Mouse (Mus musculus) thymus, postnatal 10 days (tissue): ENCODE measurements around the gene Arl3.

Experiments
- DNase-seq, 2 experiments: peaks; one replicate each; pipeline ENCODE4 v3.0.0; 2021; ENCODE audit warnings: low spot score in 2 of 2

Gene Arl3

DNA sequence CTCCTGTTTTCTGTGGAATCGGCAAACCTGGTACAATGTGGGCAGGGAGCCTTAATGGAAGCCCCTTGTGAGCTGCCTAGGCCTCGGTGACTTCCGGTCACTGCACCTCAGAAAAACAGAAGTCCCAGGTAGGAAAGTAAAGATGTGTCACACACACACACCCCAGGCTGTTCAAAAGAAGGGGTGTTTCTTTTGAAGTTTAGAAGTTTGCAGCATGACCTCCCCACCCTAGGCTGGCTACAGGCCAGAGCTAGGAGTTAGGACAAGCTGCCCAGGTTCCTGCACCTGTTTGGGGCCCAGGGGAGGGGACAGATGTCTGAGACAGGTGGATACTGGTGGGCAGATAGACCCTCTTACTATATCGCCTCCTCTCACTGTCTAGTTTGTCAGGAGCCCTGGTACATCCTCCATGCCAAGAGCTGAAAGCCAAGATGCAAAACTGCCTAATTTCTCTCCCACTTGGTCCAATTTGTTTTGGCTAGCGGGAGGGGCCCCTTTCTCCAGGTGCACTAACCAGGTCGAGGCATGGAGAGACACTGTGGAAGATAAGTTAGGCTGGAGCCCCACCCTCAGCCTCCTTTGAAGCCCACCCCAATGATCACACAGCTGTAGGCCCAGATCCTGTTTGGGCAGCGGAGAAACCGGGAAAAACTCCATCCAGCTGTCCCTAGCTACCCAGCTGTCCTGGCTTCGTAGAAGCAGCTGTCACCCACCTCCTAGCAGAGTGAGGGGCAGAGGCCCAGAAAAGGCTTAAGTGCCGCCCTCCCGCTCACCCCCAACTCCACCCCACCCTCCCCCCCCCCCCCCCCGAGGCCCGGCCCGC lies 55.3 kb downstream of the Arl3 start:
- DNase-seq, result no peak

DNA sequence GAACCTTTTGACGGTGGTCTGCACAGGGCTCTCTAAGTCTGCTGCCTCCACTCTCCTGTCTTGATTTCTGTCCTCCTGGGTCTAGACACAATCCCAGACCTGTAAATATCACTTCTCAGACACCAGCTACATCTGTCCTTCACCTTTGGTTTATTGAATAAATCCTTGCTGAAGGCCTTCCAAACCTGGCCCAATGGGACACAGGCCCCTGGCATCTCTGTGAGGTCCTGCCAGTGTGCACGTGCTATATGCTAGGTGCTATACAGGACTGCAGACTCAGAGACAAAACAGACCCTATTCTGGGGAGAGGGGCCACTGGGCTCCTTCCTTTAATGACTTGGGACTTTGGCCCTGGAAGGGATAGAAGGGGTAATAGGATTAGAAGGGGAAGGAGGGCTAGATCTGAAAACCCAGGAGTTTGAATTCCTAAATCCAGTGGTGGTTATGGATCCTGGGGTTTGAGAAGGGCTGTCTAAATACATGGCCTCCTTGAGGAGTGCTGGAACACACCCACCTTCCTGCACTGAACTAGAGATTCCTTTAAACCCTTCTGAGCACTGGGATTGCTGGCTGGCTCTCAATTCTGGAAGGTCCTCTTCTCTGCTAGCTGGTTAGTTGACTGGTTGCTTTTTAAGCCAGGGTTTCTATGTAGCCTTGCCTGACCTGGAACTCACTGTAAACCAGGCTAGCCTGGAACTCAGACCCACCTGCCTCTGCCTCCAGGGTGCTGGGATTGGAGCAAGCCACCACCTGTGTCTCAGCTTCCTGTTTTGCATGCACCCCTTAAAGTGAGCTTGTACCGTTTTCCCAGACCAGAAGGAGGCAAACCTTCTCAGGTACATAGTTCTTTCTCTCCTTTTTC lies 56.1 kb downstream of the Arl3 start:
- DNase-seq, result peak; percentile 52 to 64

DNA sequence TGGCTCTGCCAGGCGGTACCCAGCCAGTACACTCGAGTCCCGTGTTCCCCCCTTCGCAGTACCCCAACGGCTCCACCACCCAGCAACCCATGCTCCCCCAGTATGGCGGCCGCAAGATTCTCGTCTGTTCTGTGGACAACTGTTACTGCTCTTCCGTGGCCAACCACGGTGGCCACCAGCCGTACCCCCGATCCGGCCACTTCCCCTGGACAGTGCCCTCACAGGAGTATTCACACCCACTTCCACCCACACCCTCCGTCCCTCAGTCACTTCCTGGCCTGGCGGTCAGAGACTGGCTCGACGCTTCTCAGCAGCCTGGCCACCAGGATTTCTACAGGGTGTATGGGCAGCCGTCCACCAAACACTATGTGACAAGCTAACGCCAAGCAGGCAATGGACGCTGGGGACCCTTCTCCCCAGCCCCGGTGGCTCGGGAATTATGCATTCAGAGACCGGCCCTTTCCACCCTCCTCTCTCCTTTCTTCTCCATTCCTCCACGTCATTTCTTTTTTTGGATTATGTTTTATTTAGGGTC lies 57.6 kb downstream of the Arl3 start:
- DNase-seq, result no peak

DNA sequence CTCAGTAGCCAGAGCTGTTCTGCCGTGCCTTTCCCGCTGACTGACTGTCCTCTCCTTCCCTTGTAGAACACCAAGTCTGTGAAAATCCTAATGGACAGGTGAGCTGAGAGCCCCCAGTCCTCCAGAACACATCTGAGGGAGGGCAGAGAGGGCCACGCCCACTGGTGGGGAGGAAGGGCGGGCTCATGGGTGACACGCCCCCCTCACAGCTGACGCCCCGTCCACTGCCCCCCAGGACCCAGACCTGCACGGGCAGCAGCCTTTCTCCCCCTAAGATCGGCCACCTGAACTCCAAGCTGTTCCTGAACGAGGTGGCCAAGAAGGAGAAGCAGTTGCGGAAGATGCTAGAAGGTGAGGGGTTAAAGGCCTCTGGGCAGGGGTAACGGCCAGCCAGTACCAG lies 58.6 kb downstream of the Arl3 start:
- DNase-seq, result no peak

DNA sequence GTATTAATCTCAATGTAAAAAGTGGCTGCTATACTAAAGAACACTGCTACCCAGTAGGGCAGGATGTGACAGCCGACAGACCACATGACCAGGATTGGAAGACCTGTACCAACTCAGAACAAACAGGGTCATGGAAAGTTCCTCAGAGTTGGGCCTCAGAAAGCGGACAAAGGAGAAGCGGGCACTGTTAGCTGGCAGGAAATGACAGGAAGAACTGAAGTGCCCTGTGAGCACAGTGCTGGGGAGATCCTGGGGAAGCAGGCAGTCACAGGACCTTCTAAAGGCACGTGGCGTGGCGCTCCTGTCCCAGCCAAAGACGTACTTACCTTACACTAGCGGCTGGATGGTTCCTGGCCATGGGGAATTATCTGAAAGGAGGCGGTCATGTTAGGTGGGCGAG lies 61.7 kb downstream of the Arl3 start:
- no peak for DNase-seq

DNA sequence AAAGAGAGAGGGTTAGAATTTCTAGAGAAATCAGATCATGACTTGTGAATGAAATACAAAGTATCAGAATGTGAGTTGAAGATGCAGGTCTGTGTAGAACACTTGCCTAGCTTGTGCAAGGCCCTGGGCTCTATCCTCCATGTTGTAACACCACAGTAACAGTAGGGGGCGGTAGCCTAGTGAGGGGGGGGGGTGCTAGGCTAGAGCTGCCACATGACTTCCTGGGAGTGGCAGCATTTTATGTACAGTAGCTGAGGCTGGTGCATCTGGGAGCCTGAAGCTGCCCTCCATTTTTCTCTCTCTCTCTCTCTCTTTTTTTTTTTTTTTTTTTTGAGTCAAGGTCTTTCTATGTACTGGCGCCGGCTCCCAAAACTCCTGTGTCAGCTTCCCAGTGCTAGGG lies 62.2 kb downstream of the Arl3 start:
- DNase-seq, result peak; percentile 50 to 70

DNA sequence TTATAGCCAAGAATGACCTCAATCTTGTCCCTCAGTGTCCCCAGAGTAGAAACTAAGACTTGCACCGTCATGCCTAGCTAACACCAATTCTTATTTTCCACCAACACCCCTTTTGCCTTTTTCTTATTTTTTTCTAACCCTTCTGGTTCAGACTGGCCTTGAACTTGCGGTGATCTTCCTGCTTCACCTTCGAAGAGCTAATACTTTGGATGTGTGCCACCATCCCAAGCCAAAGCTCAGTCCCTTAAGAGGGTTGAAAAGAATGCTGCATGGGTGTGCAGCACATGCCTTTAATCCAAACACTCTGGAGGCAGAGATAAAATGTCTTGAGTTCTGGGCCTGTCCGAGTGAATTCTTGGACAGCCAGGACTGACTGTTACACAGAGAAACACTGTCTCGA lies 62.6 kb downstream of the Arl3 start:
- DNase-seq, result no peak

DNA sequence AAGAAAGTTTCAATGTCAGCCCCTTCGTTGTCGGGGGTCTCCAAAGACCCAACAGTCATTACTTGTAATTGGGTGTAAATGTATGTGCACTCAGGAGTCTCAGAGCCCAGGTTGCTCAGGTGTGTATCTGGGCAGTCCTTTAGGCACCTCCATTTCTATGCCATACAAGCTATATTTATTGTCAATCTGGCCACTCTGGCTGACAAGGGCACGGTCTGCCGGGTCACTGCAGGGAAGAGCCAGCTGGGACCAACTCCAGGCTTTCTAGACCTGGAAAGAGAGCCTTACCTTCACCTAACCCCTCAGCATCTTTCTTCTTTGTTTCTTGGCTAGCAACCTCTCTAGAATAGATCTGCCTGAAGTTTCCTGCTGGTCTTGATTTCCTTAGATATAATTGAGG lies 63.3 kb downstream of the Arl3 start:
- DNase-seq, result no peak

DNA sequence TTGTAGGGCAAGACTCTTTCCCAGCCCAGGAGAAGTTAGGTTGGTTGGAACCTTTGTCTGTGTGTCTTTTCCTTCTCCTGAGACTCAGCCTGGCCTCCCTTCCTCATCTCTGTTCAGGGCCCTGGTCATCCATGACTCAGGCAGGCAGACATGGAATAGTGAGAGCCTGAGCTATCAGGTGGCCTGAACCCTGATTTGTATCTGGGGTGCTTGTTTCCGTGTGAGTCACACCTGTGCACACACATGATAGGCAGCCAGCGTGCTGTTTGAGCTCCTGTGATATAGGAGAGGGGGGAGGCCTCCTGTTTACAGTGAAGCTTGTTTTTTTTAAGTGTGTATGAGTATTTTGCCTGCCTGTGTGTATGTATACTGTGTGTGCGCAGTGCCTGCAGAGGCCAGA lies 63.8 kb downstream of the Arl3 start:
- DNase-seq, result no peak

DNA sequence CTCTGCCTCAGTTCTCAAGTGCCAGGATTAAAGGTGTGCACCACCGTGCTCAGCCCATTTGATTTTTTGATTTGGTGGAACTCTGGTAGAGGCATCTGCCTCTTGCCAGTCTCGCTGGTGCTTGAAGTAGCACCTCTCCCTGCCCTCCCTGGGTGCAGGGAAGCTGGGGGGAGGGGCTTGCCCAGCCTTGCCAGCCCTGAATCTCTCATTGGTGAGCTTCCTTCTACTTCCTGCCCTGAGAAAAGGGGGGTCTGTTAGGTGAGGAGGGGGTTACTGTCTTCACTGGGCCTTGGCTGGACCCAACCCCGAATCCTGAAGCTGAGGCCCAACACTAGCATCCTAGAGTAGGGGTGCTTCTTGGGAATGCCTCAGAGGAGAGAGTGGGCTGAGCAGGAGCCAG lies 64.3 kb downstream of the Arl3 start:
- peak in 1 of 2 experiments; percentile 42 for DNase-seq

DNA sequence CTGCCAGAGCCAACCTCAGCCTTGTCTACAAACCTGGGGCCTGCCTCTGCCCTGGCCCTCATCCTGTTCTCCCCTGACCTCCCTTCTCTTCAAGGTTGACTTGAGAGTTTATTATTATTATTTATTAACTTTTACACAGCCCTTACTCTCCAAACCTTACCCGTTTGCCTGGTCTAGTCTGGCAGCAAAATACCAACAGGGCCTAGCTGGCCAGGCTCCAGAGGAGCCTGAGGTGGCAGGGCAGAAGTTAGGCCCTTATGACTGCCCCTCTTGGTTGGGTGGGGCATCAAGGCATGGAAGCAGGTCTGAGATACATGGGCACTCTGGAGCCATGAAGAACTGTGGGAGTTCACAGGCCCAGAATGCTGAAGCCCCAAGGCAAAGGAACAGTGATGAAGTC lies 65.2 kb downstream of the Arl3 start:
- no peak for DNase-seq

DNA sequence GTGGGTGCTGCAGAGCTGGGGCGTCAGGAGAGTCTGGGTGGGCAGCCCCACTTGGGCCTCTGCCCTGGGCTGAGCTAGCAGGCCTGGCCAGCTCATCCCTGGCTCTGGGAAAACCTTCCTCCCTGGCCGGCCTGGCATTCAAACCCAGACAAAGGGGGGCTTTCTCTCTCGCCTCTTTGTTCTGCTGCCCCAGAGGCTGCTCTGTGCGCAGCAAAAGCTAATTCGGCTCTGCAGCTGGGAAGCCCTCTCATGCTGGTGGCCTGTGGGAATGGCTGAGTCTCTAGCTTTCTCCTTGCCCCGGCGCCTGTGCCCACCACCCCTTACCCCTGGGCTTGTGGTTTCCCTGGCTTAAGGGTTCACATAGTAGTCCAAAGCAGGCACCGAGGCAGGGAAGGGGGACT lies 65.8 kb downstream of the Arl3 start:
- no peak for DNase-seq

DNA sequence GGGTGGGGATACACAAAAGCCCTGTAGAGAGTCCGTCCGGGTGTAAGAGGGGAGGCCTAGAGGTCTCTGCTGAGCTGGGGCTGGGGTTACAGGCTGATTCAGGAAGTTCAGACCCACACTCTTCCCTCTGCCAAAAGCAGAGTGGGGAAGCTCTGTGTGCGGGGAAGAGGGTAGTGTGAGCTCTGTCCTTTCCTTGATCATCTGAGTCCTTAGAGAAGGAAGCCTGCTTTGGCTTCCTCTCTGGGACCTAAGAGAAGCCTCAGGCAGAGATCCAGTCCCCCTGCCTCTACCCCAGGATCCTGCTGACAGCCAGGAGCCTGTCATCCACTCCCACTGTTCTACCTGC lies 66.7 kb downstream of the Arl3 start:
- no peak for DNase-seq

DNA sequence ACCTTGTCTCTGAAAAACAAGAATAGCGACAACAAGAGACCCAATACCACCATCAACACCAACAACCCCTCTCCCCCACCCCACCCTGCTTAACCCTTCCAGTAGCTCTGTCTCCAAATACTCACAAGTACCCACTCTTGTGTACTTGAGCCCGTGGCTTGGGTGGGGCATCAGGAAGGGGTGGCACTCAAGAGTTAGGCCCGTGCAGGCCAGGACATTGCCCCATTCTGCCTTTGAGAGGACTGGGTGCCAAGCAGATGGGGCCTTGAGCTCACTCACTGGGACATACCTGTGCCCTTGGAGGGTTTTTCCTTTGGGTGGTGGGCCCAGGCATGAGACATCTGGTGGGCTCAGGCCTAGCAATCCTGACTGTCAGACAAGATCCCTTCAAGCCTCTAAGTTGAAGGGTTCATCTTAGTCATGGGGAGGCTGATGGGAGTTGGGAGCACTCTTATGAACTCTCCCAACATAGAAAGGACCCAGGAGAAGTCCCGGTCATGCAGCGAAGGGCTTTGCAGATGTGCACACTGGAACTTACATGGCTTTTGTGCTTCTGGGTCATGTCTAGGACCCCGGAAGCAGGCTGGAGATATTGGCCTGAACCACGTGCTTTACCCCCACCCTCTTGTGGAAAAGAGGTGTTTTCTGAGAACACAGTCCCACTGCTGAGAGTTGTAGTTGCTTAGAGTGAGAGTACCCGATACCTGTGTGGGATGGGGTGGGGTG lies 67.2 kb downstream of the Arl3 start:
- DNase-seq, result no peak

DNA sequence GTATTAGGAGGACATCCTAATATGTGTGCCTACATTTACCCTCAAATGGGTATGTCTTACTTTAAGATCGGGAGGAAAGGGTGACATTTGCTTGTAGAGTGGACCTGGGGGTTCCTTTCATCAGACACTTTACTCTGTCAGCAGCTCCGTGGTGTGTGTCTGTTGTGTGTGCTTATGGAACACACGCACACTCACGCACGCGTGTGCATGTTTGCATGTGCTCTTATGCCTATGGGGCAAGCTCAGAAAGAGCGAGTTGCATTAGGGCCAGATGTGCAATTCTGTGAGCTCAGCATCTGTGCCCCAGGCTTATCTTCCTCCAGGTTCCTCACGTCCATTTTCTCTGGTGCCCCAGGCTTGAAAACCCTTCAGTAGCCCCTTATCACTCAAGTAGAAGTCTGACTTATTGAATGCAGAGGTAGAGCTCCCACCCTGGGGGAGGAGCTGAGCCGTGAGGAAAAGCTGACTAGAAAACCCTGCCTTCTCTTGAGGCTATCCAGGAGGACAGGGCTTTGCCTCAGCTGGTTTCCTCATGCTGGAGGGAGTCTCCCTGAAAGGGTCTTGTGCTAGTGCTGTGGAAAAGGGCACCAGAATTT lies 68.1 kb downstream of the Arl3 start:
- DNase-seq, result no peak

DNA sequence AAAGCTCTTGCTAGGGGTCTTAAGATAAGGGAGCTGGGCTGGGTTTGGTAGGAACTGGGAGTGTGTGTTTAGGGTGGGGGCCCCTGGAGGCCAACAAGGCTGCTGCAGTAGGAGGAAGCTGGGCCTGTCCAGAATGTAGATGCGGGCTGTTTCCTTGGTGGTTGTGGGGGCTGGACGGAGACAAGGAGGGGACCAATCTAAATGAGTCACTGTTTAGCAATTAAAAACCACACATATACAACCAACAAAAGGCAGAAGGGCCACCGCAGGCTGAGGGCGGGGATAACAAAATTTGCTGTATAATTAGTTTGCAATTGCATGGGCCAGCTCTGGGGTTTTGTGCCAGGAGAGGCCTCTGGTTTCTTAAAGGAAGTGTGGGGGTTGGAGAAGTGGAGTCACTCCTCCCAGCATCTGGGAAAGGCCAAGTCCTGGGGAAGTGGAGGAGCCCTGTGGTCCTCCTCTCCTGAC lies 68.9 kb downstream of the Arl3 start:
- no peak for DNase-seq

DNA sequence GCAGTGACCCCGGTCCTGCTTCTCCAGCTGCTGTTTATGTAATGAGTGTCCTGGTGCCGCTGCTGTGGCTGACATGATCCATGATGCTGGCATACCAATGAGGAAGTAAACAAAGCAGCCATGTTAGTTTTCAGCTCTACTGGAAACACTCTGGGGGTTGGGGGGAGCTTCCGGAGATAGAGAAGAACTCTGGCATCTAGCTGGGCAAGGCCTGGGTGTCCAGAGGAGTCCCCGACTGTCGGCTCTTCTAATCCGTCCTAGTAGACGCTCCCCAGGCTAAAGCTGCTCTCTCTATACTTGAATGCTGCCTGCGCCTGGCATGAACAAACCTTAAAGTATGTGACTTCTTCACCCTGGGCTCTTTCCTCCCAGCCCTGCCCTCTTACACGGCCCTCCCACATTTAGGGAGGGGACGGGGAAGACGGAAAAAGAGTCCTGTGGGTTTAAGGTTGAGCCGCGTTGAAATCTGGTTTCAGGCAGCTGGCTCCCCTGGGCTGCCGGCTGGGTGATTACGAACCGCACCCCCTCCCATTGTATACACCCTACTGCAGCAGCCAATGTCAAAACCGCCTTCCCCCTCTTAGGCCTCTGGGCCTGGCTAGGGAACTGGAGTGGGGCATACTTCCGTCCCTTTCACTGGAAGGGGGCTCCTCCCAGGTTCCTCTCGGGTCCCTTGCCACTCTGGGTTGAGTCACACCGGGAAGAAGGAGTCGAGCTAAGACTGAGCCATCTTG lies 69.5 kb downstream of the Arl3 start:
- DNase-seq, result peak; percentile 80 to 83

DNA sequence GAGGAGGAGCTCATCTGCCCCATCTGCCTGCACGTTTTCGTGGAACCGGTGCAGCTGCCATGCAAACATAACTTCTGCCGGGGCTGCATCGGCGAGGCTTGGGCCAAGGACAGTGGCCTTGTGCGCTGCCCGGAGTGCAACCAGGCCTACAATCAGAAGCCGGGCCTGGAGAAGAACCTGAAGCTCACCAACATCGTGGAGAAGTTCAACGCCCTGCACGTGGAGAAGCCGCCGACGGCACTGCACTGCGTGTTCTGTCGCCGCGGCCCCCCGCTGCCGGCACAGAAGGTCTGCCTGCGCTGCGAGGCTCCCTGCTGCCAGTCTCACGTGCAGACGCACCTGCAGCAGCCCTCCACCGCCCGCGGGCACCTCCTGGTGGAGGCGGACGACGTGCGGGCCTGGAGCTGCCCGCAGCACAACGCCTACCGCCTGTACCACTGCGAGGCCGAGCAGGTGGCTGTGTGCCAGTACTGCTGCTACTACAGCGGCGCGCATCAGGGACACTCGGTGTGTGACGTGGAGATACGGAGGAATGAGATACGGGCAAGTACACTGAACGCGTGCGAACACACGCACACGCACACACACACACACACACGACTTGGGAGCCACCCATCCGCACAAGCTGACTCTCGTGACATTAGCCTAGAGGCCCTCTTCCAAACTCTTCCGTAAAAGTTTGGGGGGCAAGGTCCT lies 70.4 kb downstream of the Arl3 start:
- DNase-seq, result peak; percentile 92 to 93

DNA sequence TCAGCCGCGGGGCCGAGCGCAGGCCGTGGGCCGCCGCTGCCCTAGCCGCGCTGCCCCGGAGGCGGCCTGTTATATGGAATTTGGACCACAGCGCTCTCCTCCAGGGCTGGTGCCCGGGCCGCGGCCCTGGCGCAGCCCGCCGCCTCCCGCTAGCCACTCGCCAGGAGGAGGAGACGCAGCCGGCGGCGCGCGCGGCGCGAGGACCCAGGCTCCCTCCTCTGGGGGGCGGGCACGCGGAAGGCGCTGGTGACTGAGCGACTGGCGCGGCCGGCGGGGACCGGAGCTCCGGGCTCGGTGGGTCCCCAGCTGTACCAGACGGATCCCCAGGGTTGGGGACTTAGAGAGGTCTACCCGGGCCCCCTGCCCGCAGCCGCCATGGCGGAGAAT lies 70.9 kb downstream of the Arl3 start:
- peak; percentile 77 to 83 for DNase-seq

DNA sequence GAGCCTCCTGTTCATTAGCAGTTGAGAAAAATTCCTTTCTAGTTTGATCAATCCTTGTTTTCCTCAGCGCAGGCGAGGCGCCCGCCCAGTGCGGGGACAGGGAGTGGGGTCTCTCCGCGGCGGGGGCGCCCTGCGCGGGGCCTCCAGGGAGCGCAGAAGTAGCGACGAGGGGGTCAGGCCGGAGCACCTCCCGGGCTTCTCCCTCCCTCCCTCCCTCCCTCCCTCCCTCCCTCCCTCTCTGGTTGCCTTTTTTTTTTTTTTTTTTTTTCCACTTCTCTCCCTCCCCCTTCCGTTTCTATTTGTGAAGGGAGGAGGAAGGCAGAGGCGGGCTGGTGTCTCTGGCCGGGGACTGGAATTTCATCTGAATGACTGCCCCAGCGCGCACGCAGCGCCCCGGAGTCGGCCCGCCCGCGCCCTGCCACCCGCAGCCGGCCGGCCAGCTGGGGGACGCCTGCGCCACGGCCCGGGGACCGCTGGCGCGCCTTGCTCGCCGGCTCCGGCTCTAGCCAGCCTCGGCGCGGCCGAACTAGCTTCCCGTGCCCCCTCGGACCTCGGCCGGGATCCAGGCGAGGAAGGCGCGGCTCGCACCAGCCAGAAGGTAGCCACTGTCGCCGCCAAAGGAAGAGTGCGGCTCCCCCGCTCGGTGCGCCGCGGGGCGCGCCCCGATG lies 71.5 kb downstream of the Arl3 start, which contains the start of gene Trim8:
TSS of gene Trim8 (plus strand) at position 302 of the 668 bp plus-strand sequence.
- peak; percentile 54 to 62 for DNase-seq
